Mouse (Mus musculus): ENCODE data around the gene Nf1.

Nf1 gene

DNA sequence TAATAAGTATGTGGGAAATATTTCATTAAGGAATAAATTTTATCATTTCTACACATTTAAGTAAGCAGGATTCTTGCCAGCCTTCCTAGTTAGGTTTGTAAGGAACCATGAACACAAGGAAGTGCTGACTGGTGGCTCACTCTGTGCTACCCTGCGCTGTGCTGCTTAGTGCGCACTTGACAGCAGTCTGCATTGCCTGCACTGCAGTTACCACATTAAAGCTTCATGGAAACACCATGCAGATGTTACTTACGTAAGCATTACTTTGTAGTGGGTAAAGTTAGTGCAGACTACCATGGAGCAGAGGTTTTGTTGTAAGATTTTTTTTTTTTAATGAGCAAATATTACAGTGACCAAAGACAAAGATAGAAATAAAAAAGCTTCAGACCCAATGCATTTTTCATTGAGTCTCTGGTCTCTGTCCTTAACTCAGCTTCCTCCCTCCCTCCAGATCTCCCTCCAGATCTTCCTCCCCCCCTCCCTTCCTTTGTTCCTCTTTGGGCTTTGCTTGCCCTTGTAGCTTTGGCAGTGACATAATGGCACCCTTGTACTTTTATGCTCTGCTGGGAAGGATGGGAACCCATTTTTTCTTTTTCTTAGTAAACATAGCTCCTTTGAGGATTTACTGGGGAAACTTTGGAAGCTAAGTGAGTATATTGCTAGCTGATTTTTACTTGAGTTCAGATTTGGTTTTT is 121.4 kb downstream of the Nf1 start:
- no peak for DNase-seq (ENCODE audit: low read depth, low spot score)

DNA sequence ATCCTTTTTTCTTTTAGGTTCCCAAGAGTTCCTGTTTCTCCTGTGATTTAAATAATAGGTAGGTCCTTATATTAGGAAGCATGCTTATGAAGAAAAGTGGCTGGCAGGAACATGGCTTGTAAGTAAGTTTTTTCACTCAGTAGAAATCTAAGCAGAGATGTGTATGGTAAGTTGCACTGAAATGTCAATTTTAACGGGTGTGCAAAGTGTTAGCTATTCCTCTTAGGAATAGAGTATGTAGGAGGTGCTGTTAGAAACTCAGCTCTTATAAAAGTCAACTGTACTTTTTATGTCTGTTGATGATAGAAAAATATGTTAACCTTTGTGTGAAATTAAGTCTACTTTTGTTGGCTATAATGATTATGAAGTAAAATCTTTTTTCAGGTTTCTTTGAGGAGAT is 128.6 kb downstream of the Nf1 start:
- DNase-seq (ENCODE audit: low read depth, low spot score), result no peak

DNA sequence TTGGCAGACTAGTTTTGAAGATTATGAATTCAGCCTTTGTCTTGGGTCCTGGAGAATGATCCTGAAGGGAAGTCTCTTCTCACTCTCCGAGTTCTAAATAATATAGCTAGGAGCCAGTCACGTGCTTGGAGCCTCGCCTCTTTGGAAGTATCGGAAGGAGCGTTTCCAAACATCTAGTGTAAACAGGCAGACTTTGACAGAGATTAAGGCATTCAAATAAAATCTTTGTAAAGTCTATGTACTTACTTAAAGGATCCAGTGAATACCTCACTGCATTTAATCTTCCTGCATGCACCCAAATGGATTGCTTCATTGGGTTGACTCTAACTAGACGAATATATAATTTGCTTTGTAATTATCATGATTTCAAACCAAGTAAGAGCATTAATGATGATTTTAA is 143.9 kb downstream of the Nf1 start:
- DNase-seq (ENCODE audit: low read depth, low spot score), result no peak

GRCm38 (mm10) chr11:79483876-79484528 is 144.5 kb downstream of the Nf1 start:
- no peak for DNase-seq (ENCODE audit: low read depth, low spot score)

DNA sequence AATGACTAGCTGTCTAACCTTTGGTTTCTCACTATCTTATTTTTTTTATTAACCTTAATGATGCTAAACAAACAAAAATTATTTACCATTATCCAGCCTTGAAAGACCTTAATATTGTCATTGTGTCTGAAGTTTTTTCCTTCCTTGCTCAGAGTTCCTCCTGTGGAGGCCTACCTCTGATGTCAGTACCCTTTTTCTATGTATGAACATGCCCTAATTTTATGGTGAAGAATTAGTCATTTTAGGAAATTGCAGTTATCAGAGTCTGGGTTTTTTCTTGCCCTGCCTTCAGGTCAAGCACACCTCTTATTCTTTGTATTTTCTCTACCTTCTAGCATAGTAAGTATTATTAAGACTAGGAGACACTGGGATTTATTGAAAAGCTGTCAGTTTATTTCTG is 145.2 kb downstream of the Nf1 start:
- DNase-seq (ENCODE audit: low read depth, low spot score), result no peak

DNA sequence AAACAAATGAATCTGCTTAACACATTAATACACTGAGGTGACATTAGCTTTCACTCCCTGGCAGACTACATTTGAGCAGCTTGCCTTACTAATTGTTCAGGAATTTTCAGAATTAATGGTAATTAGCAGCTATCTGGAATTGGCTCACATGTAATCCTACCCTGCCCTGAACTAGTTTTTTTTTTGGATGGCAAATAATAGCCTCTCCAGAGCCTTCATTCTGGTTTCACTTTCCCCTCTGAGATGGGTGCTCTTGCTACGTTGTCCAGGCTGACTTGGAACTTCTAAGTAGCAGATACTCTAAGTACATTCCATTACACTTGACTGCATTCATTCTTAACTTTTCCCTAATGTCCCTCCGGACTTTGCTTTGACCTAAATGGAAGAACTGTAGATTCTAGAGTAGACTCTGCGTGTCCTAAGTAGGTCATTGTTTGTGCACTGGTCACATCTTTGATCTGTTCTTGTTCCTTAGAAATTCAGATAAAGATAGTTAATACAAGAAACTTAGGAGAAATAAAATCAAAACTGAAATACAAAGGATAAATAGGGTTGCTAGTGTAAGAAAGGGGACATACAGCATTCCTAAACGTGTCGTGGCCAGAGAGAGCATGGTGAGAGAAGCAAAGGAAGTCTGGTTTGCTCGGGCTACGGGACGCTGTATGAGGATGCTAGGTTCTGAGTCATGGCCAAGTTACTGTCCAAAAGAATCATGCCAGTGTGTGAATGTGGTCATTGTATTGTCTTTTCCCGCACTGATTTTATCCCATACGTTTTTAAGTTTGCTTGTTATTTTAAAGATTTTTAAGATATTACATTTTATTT is 155.7 kb downstream of the Nf1 start:
- no peak for DNase-seq (ENCODE audit: low read depth, low spot score)

DNA sequence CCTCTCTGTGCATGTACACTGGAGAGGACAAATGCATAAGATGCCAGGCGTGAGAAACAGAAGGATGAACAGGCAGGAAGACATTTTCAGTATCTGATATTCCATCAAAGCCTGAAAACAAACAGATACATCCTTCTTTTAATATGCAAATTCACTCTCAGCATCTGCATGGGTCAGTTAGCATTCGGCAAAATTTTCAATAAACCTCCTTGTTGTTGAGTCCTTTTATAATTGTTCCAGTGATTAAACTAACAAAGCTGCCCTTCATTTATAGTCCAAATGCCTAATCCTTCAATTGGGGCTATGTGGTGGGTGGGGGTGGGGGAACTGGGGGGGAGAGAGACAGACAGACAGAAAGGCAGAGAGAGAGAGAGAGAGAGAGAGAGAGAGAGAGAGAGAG is 163.4 kb downstream of the Nf1 start:
- no peak for DNase-seq (ENCODE audit: low read depth, low spot score)

DNA sequence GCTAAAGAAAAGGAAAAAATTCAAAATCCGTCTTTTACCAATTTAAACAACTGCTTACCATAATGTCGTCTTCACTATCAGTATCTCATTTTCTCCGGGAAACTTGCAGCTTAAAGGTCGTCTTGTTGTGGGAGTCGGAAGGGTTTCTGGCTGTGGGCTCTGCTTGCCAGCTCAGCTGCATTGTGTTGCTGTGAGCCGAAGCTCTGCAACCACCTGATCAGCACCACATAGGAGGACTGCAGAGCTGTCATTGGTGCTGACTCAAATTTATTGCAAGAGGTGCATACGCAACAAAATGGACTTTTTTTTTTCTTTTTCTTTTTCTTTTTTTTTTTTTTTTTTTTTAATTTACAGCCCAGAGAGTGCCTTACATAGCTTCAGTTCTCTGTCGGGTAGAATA is 164.4 kb downstream of the Nf1 start, which contains the start of gene Omg:
Gene Omg, minus strand, starts transcription at position 240 of the 400 bp plus-strand sequence.
- no peak for DNase-seq (ENCODE audit: low read depth, low spot score)

DNA sequence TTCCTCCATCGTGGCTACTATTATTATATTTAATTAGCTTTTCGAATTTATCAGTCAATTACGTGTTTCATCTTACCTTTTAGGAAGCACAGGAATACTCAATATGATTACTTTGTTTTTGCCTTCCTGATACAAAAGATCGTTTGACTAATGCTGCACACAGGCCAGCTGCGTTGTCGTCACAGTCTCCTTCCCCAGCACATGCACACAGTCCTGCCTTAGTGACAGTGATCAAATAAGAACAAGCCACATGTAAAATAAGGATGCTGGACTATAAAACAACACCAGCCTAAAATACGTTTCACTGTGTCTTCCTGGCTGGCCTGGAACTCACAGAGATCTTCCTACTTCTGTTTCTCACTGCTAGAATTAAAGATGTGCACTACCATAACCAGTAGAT is 165.0 kb downstream of the Nf1 start:
- no peak for DNase-seq (ENCODE audit: low read depth, low spot score)

DNA sequence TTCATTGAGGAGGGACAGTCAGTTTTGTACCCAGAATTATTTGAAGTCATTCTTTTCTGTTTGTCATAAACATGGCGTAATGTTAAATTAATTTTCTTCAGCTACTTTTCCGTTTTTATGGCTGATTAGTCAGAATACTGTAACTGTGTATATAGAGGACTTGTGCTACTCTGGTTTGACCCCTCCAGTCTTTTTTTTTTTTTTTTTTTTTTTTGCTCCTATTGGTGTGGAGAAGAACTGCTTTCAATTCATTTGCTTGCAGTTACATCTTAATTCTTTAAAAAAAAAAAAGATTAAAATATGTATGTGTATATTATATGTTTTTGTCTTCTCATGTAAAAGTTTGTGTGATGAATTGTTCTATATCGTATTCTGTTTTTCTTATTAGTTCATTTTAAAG is 172.5 kb downstream of the Nf1 start:
- DNase-seq (ENCODE audit: low read depth, low spot score), result no peak

DNA sequence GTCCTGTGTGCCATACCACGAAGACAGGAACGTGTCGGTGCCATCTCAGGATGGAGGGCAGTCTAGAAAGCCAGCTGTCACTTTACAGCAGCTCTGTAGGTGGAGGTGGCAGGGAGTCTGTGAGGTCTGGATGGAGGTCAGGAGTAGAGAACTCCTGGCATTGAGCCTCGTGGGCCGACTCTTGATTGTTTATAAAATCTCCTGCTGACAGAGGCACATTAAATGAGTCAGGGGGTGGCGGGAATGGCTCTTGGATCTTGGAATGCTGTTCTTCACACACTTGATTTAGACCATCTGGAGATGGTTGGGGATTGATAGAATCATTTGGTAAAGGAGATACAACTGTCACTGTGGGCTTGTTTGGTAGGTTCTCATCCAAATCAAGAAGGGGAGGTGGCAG is 175.8 kb downstream of the Nf1 start:
- no peak for DNase-seq (ENCODE audit: low read depth, low spot score)

- no peak for DNase-seq (ENCODE audit: low read depth, low spot score)
Observed at GRCm38 (mm10) chr11:79515798-79516197, 176.3 kb downstream of the Nf1 start.

GRCm38 (mm10) chr11:79519299-79519698 is 179.8 kb downstream of the Nf1 start:
- DNase-seq (ENCODE audit: low read depth, low spot score), result no peak

GRCm38 (mm10) chr11:79519878-79520291 is 180.4 kb downstream of the Nf1 start:
- DNase-seq (ENCODE audit: low read depth, low spot score), result no peak

DNA sequence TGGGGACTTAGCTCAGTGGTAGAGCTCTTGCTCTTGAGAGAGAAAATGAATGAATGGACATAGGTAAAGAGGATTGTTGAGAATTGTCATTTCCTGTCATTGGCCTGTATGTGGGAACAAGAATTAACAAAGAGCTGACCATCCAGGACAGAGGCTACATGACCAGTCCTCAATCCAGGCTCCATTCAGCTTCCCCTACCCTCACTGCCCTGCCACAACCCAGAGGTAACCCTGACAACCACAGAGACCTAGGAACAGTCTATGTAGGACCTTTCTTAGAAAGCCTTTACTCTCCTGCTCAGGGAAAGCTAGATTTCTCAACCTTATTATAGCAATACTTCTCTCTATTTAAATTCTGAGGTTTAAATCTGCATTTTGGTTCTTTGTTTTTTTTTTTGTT is 181.3 kb downstream of the Nf1 start:
- DNase-seq (ENCODE audit: low read depth, low spot score), result no peak

DNA sequence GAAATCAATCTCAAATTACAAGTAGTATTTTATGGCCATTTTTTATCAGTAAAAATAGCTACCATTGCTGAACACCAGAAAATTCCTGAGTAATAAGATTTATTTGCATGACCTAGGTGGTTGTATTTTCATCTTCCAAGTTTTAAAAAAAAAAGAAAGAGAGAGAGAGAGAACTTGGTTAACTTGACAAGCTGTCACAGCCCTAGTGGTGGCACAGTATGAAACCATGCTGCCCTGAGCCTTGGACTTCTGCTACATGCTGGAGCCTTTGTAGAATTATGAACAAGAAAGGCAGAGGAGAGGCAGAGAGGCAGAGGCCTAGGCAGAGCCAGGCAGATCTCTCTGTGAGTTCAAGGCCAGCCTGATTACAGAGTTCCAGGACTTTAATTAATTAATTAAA is 182.4 kb downstream of the Nf1 start:
- DNase-seq (ENCODE audit: low read depth, low spot score), result no peak

- no peak for DNase-seq (ENCODE audit: low read depth, low spot score)
Observed at GRCm38 (mm10) chr11:79522944-79523343, 183.5 kb downstream of the Nf1 start.

DNA sequence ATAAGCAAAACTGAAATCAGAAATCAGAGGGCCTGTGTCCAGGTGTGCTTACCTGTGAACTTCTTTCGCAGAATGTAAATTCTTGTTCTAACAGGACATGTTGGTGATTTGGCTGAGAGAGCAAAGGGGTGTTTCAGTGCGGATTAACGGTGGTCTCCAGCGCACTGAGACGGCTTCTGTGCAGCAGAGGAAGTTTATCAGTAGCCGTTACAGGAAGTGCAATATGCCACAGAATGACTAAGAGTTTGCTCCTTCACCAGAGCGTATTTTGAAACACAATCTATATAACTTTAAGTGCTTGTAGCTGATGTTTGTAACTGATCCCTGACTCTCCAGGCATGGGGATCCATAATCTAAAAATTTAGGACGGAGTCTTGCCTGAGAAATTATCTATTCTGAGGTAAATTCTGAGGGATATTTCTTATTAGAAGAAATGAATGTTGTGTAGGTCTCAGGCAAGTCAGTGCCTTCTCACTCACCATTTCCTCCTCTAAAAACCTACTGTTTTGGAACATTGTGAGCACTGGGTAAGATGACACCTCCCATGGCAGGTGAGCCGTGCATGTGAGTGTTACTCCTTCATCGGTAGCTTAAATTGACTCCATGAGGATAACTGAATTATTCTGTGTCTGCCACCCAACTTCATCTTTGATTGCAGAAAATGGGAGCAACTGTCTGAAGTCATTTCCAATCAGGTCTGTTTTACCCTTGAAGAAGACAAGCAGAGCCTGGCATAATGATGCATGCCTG is 184.2 kb downstream of the Nf1 start, which contains the start of gene Evi2b:
Gene Evi2b, minus strand, starts transcription at position 203 of the 750 bp plus-strand sequence.
- DNase-seq (ENCODE audit: low read depth, low spot score), result no peak

DNA sequence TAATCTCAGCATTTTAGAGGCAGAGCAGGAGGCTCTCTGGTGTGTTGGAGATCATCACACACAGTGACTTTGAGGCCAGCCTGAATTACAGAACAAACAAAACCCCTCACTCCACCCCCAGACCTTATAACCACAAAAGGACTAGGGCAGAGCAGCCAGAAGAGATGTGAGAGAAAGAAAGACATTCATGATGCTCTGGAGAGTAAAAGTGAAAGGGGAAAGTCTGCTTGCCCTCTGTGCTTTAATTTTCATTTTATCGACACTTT is 184.8 kb downstream of the Nf1 start:
- DNase-seq (ENCODE audit: low read depth, low spot score), result no peak

- DNase-seq (ENCODE audit: low read depth, low spot score), result no peak
Observed at GRCm38 (mm10) chr11:79526549-79526948, 187.1 kb downstream of the Nf1 start.

GRCm38 (mm10) chr11:79527015-79527738 is 187.7 kb downstream of the Nf1 start:
- DNase-seq (ENCODE audit: low read depth, low spot score), result no peak

Measured in brain, embryonic 18.5 days (tissue).